Mouse (Mus musculus) lung, postnatal 0 days (tissue): ENCODE results near the gene Cpne4. TPM values are rescaled to one million over a fixed set of nuclear protein-coding genes. Genes with fewer than 3 reads are reported as not detected.

Experiments used
- ATAC-seq: fragments of 200-750 bp; cut with Nextera tagmentation; 2 replicates; pipeline ENCODE4 v1.8.0; 2017; ENCODE audit warnings: moderate library complexity
- DNase-seq: peaks from one replicate; pipeline ENCODE4 v3.0.0-alpha.2; 2016; ENCODE audit warnings: low spot score
- H3K27ac ChIP-seq: fragments of 300-500 bp; sonication (generic); 2 replicates; pipeline ENCODE4 v1.5.1; 2014; ENCODE audit warnings: antibody characterized with exemption, mild to moderate bottlenecking, low read length, mixed read lengths
- H3K27me3 ChIP-seq: fragments of 300-500 bp; sonication (generic); replicated peaks from 2 replicates; pipeline ENCODE4 v1.6.1; 2014; ENCODE audit warnings: low read length, mixed read lengths; ENCODE audit not compliant: insufficient read depth
- H3K36me3 ChIP-seq: fragments of 300-500 bp; sonication (generic); 2 replicates; pipeline ENCODE4 v1.6.1; 2014; ENCODE audit warnings: low read length, mixed read lengths; ENCODE audit not compliant: insufficient read depth
- H3K4me1 ChIP-seq: fragments of 300-500 bp; sonication (generic); 2 replicates; pipeline ENCODE4 v1.6.1; 2014; ENCODE audit warnings: antibody characterized with exemption, low read depth, low read length, mixed read lengths; ENCODE audit not compliant: insufficient read depth
- H3K4me2 ChIP-seq: fragments of 300-500 bp; sonication (generic); replicated peaks from 2 replicates; pipeline ENCODE4 v1.6.1; 2014; ENCODE audit warnings: low read depth, mild to moderate bottlenecking, low read length, moderate library complexity, mixed read lengths
- H3K4me3 ChIP-seq: fragments of 300-500 bp; sonication (generic); 2 replicates; pipeline ENCODE4 v1.5.1; 2014; ENCODE audit warnings: low read depth, low read length
- H3K9ac ChIP-seq: fragments of 300-500 bp; sonication (generic); replicated peaks from 2 replicates; pipeline ENCODE4 v1.6.1; 2014; ENCODE audit warnings: low read depth, mild to moderate bottlenecking
- H3K9me3 ChIP-seq: fragments of 300-500 bp; sonication (generic); 2 replicates; pipeline ENCODE4 v1.6.1; 2016; ENCODE audit warnings: low read length, mixed read lengths
- CTCF ChIP-seq: IDR thresholded peaks from 2 replicates; pipeline ENCODE4 v1.5.1; 2016; ENCODE audit warnings: antibody characterized with exemption, mild to moderate bottlenecking
- EP300 ChIP-seq: IDR thresholded peaks from 2 replicates; pipeline ENCODE4 v1.6.1; 2016; ENCODE audit warnings: antibody characterized with exemption, mild to moderate bottlenecking, control low read depth
- WGBS: fragments of 180-500 bp; shearing (Covaris S2); extraction: QIAGEN DNeasy Blood & Tissue Kit; methylation state at CpG from one replicate; pipeline ENCODE4 v1.1.7; 2014; 5-methylcytosine and 5-hydroxymethylcytosine counted together
- polyA plus RNA-seq: library from polyadenylated mRNA; unstranded; fragments of >200 nt; fragmentation: Nextera tagmentation; extraction: Ambion mirVana; gene quantifications from 2 replicates; pipeline ENCODE4 v1.2.1, GENCODE M21; 2015

The Cpne4 gene
- polyA plus RNA-seq, 1 experiment from 2014 or later = 0.16 TPM

GRCm38 (mm10) chr9:104874157-104874556 is 327.1 kb downstream of the Cpne4 start:
- no peaks in the 10 kb centered on the region for H3K36me3 ChIP-seq
- TF ChIP-seq CTCF = no peak
- no peak for TF ChIP-seq EP300
- WGBS = 61% methylated on average over 3 of the region's 3 CpGs

GRCm38 (mm10) chr9:104877014-104877413 is 329.9 kb downstream of the Cpne4 start:
- no peaks in the 10 kb centered on the region for H3K4me1 ChIP-seq
- no peak for TF ChIP-seq CTCF
- TF ChIP-seq EP300 = no peak
- DNase-seq = no peak

More at GRCm38 (mm10) chr9:104874157-104874556, 327.1 kb downstream of the Cpne4 start:
- no peak overlapping the region for H3K4me3 ChIP-seq
- H3K27me3 ChIP-seq = no peaks in the 10 kb centered on the region
- no peak overlapping the region for H3K4me2 ChIP-seq
- H3K9ac ChIP-seq = no peak overlapping the region
- 0 out of 2 replicates have a peak, but pooled peaks have one; percentile 33 for ATAC-seq
- H3K27ac ChIP-seq = no peak overlapping the region
- H3K9me3 ChIP-seq = no peaks in the 10 kb centered on the region
- peak; percentile 11 for DNase-seq
- H3K4me1 ChIP-seq = no peaks in the 10 kb centered on the region

GRCm38 (mm10) chr9:104878558-104878957 is 331.5 kb downstream of the Cpne4 start:
- DNase-seq (no peak), ATAC-seq (no peak)
- no peak overlapping the region for H3K4me2 ChIP-seq
- H3K4me3 ChIP-seq = no peak overlapping the region
- no peaks in the 10 kb centered on the region for H3K27me3 ChIP-seq
- H3K9me3 ChIP-seq = no peaks in the 10 kb centered on the region
- H3K9ac ChIP-seq = no peak overlapping the region
- no peak overlapping the region for H3K27ac ChIP-seq
- TF ChIP-seq CTCF (no peak), EP300 (no peak)
- 81% methylated on average over 6 of the region's 6 CpGs for WGBS
- H3K4me1 ChIP-seq = no peaks in the 10 kb centered on the region
- H3K36me3 ChIP-seq = no peaks in the 10 kb centered on the region

More at GRCm38 (mm10) chr9:104877014-104877413, 329.9 kb downstream of the Cpne4 start:
- 40% methylated on average over 3 of the region's 3 CpGs for WGBS
- ATAC-seq = no peak
- Histone ChIP-seq H3K9ac (no peak overlapping the region), H3K4me2 (no peak overlapping the region), H3K9me3 (no peaks in the 10 kb centered on the region), H3K36me3 (no peaks in the 10 kb centered on the region), H3K4me3 (no peak overlapping the region), H3K27me3 (no peaks in the 10 kb centered on the region), H3K27ac (no peak overlapping the region)

- ATAC-seq = no peak
- no peak overlapping the region for H3K9ac ChIP-seq
- no peak overlapping the region for H3K27ac ChIP-seq
- no peak overlapping the region for H3K4me2 ChIP-seq
- no peaks in the 10 kb centered on the region for H3K9me3 ChIP-seq
- TF ChIP-seq CTCF (no peak), EP300 (no peak)
- no peaks in the 10 kb centered on the region for H3K4me1 ChIP-seq
- no peak for DNase-seq
- no peaks in the 10 kb centered on the region for H3K27me3 ChIP-seq
- no peaks in the 10 kb centered on the region for H3K36me3 ChIP-seq
- WGBS = 79% methylated on average over 3 of the region's 3 CpGs
- H3K4me3 ChIP-seq = no peak overlapping the region
Measured at GRCm38 (mm10) chr9:104890517-104890916, 343.4 kb downstream of the Cpne4 start.

- DNase-seq (no peak), ATAC-seq (no peak)
- no peak for TF ChIP-seq CTCF
- no peak for TF ChIP-seq EP300
- Histone ChIP-seq H3K4me1 (no peaks in the 10 kb centered on the region), H3K27ac (no peak overlapping the region), H3K27me3 (no peaks in the 10 kb centered on the region), H3K9ac (no peak overlapping the region), H3K4me2 (no peak overlapping the region), H3K36me3 (no peaks in the 10 kb centered on the region), H3K9me3 (no peaks in the 10 kb centered on the region), H3K4me3 (no peak overlapping the region)
- WGBS = 75% methylated on average over 4 of the region's 4 CpGs
Measured at GRCm38 (mm10) chr9:104895360-104895759, 348.3 kb downstream of the Cpne4 start.

GRCm38 (mm10) chr9:104901118-104901517 is 354.0 kb downstream of the Cpne4 start:
- H3K9me3 ChIP-seq = no peaks in the 10 kb centered on the region
- H3K4me1 ChIP-seq = no peaks in the 10 kb centered on the region
- no peaks in the 10 kb centered on the region for H3K36me3 ChIP-seq
- 19% methylated on average over 6 of the region's 6 CpGs for WGBS
- no peak overlapping the region for H3K9ac ChIP-seq
- TF ChIP-seq EP300 = no peak
- no peak for TF ChIP-seq CTCF
- H3K4me3 ChIP-seq = no peak overlapping the region
- DNase-seq = peak; percentile 50
- peak; percentile 41; the same call in 1 of the 2 replicates for ATAC-seq
- no peak overlapping the region for H3K27ac ChIP-seq
- H3K27me3 ChIP-seq = no peaks in the 10 kb centered on the region
- H3K4me2 ChIP-seq = no peak overlapping the region

GRCm38 (mm10) chr9:104901827-104902226 is 354.7 kb downstream of the Cpne4 start:
- Histone ChIP-seq H3K27me3 (no peaks in the 10 kb centered on the region), H3K4me1 (no peaks in the 10 kb centered on the region), H3K4me2 (no peak overlapping the region), H3K9me3 (no peaks in the 10 kb centered on the region), H3K4me3 (no peak overlapping the region), H3K36me3 (no peaks in the 10 kb centered on the region), H3K27ac (no peak overlapping the region), H3K9ac (no peak overlapping the region)
- DNase-seq (no peak), ATAC-seq (no peak)
- no peak for TF ChIP-seq EP300
- no peak for TF ChIP-seq CTCF
- WGBS = 62% methylated on average over 2 of the region's 2 CpGs
